Comparison of ENCODE assay signal across 8 mouse cellular contexts in the genomic region with DNA sequence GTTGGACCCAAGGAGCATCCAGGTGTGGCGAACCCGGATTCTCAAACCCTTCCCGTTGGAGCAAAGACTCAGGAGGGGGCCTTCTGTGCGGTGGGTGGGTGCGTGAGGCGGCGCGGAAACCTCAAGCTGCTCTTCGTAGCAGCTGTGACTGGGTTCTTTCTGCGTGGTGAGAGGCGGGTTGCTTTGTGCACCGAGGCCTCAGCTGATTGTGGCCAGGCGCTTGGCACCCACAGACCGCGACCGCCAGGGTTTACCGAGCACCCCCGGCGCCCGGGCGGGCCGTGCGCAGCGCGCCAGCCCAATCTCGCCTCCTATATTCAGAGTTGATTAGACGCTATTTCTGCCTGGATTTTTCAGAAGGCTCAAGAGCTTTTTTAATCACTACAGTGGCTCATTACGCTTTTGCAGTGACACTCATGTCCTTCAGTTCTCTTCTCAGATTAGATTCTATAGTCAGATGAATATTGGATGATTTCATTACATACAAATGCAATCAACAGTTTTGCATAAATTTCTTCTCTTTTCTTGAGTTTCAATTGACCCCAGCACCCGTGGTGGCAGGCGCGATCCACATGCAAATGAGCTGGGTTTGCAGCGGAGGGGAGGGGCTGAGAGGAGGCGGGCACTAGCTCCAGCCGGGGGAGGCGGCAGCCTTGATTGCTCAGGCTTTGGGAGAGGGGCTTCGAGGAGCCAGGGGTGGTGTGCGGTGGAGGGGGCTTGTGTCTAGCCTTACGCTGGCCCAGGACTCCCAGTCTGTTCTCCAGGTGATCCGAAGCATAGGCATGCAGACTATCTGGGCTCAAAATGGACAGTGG. TPM values are rescaled to one million over a fixed set of nuclear protein-coding genes. Genes with fewer than 3 reads are reported as not detected.
DNase-seq lines count a peak whose midpoint lies in the region; ATAC-seq and TF ChIP-seq lines count a peak whose summit lies in the region.

No protein-coding gene starts in this region.

- peaks cover 30% of the 10 kb centered on the region for H3K4me1 ChIP-seq in heart, embryonic 10.5 days
- peaks cover 4 to 15% of the 10 kb centered on the region in 2 experiments; a peak in 3 of 4 replicates for H3K4me1 ChIP-seq in ES-E14 (ENCODE audit: control insufficient read depth in 2 of 2, insufficient read depth in 2 of 2, low read length in 2 of 2, poor library complexity in 1 of 2)
- peaks cover 39% of the 10 kb centered on the region for H3K4me1 ChIP-seq in forebrain, embryonic 10.5 days
- H3K4me1 ChIP-seq in intestine, embryonic 15.5 days (replicated peaks), result peaks cover 23% of the 10 kb centered on the region

- H3K4me3 ChIP-seq in heart, embryonic 10.5 days, result peak overlapping the region; percentile 58
- H3K4me3 ChIP-seq in ES-E14 (ENCODE audit: insufficient read depth in 1 of 2, low read depth in 1 of 2, low read length in 2 of 2, poor library complexity in 1 of 2, severe bottlenecking in 1 of 2), result peak overlapping the region; percentile 28 to 41; a peak in 3 of 4 replicates
- H3K4me3 ChIP-seq in forebrain, embryonic 10.5 days, result peak overlapping the region; percentile 55
- peak overlapping the region; percentile 31 for H3K4me3 ChIP-seq in intestine, embryonic 15.5 days (replicated peaks)

- H3K27me3 ChIP-seq in heart, embryonic 10.5 days (ENCODE audit: insufficient read depth, poor library complexity, severe bottlenecking), result peaks cover 73% of the 10 kb centered on the region
- H3K27me3 ChIP-seq in forebrain, embryonic 10.5 days (ENCODE audit: poor library complexity, severe bottlenecking), result peaks cover 93% of the 10 kb centered on the region
- H3K27me3 ChIP-seq in intestine, embryonic 15.5 days (replicated peaks), result peaks cover 34% of the 10 kb centered on the region

- H3K4me2 ChIP-seq in intestine, embryonic 15.5 days (replicated peaks), result peak overlapping the region; percentile 78

- H3K36me3 ChIP-seq in heart, embryonic 10.5 days, result no peaks in the 10 kb centered on the region
- H3K36me3 ChIP-seq in ES-E14 (ENCODE audit: control insufficient read depth, insufficient read depth, low read length, poor library complexity, severe bottlenecking), result no peaks in the 10 kb centered on the region
- no peaks in the 10 kb centered on the region for H3K36me3 ChIP-seq in forebrain, embryonic 10.5 days (replicated peaks)
- H3K36me3 ChIP-seq in intestine, embryonic 15.5 days, result no peaks in the 10 kb centered on the region

- no peak for DNase-seq in heart, embryonic 10.5 days (ENCODE audit: low spot score)
- DNase-seq in heart, postnatal 25 days (ENCODE audit: low spot score), result no peak
- no peak for DNase-seq in ES-E14 (ENCODE audit: low read depth, low spot score)
- peak; percentile 60 for DNase-seq in forebrain, embryonic 10.5 days (ENCODE audit: extremely low spot score, low spot score)
- DNase-seq in right cerebral cortex, postnatal 10 days (ENCODE audit: low spot score in 2 of 2), result peak; percentile 73 to 74
- DNase-seq in c-Kit-positive CD71-positive TER-119-positive erythroid progenitor cells, embryonic 14.5 days (ENCODE audit: low spot score), result no peak

- no peak overlapping the region for H3K9ac ChIP-seq in ES-E14 (ENCODE audit: insufficient read depth, low read depth, low read length, poor library complexity, severe bottlenecking)
- peak overlapping the region; percentile 28; the same call in 1 of the 2 replicates for H3K9ac ChIP-seq in intestine, embryonic 15.5 days

- under 1% methylated on average over 39 of the region's 39 CpGs for WGBS in heart, embryonic 10.5 days
- WGBS in forebrain, embryonic 10.5 days, result under 1% methylated on average over 39 of the region's 39 CpGs
- 1% methylated on average over 39 of the region's 39 CpGs for WGBS in intestine, embryonic 15.5 days

- no peaks in the 10 kb centered on the region for H3K9me3 ChIP-seq in heart, embryonic 10.5 days
- no peaks in the 10 kb centered on the region for H3K9me3 ChIP-seq in ES-E14 (ENCODE audit: control insufficient read depth, insufficient read depth, low read depth, low read length)
- no peaks in the 10 kb centered on the region for H3K9me3 ChIP-seq in forebrain, embryonic 10.5 days
- no peaks in the 10 kb centered on the region for H3K9me3 ChIP-seq in intestine, embryonic 15.5 days

- intact Hi-C loops in heart, postnatal 25 days (cut with DNase I), result no loop called here

- ATAC-seq in intestine, embryonic 15.5 days, result peak; percentile 39
- peak; percentile 45; the same call in 1 of the 2 replicates for ATAC-seq in megakaryocyte, adult 5-6 weeks (ENCODE audit: poor library complexity, severe bottlenecking)

- H3K27ac ChIP-seq in heart, embryonic 10.5 days, result 0 out of 2 replicates have a peak overlapping the region, but pooled peaks have one; percentile 62
- no peak overlapping the region for H3K27ac ChIP-seq in ES-E14 (ENCODE audit: insufficient read depth, low read depth, low read length, poor library complexity, severe bottlenecking)
- 0 out of 2 replicates have a peak overlapping the region, but pooled peaks have one; percentile 40 for H3K27ac ChIP-seq in forebrain, embryonic 10.5 days
- no peak overlapping the region for H3K27ac ChIP-seq in intestine, embryonic 15.5 days

- in situ Hi-C loops in ES-E14 (cut with MboI; ENCODE audit: low sequenced_read_pairs in 2 of 2, unreplicated experiment in 2 of 2), result no loop called here

TF ChIP-seq in ES-E14, 5 proteins besides CTCF, POLR2A, EP300 and RAD21:
- TF ChIP-seq ZNF384 (IDR thresholded peaks at IDR 0.05; ENCODE audit: low read depth, low read length), result no peak
- TF ChIP-seq CHD2 (IDR thresholded peaks at IDR 0.05; ENCODE audit: low read depth, low read length), result no peak
- TF ChIP-seq HCFC1 (IDR thresholded peaks at IDR 0.05; ENCODE audit: borderline replicate concordance, insufficient read depth, low read length), result no peak
- no peak for TF ChIP-seq ZC3H11A (IDR thresholded peaks at IDR 0.05; ENCODE audit: borderline replicate concordance, low read depth, low read length)
- TF ChIP-seq MAFK (IDR thresholded peaks at IDR 0.05; ENCODE audit: insufficient read depth, low read depth, low read length), result no peak

RNA-seq across cellular contexts. Expression of gene Ptgs1, which starts 27.0 kb away (rescaled TPM):
- polyA plus RNA-seq in heart, embryonic 10.5 days (2016; fragmentation: Nextera tagmentation; extraction: Ambion mirVana), result 12.2 and 16.4 TPM in 2 replicates
- total RNA-seq in heart, postnatal 25 days (2021), result 10 to 100 TPM; 16.4 to 16.8 TPM
- total RNA-seq in ES-E14 (2012; rRNA removed), result 8.7 and 9.0 TPM in 2 replicates
- 2.2 and 3.6 TPM in 2 replicates for polyA plus RNA-seq in forebrain, embryonic 10.5 days (2016; fragmentation: Nextera tagmentation; extraction: Ambion mirVana)
- polyA plus RNA-seq in intestine, embryonic 15.5 days (2015; fragmentation: Nextera tagmentation; extraction: Ambion mirVana), result 24.7 and 26.0 TPM in 2 replicates
- 20.2 and 21.3 TPM in 2 replicates for total RNA-seq in megakaryocyte, adult 5-6 weeks (2015)
- 18.9 and 32.4 TPM in 2 replicates for total RNA-seq in megakaryocyte, adult 5-6 weeks (2017)

Comparison
In these comparisons a context has a peak if more than half of its experiments do, and no peak if none do; other contexts are left out.
1. DNase-seq: peak in forebrain, embryonic 10.5 days (single experiment) and right cerebral cortex, postnatal 10 days (2 of 2); none in heart, embryonic 10.5 days (single experiment), heart, postnatal 25 days (single experiment), ES-E14 (single experiment) and c-Kit-positive CD71-positive TER-119-positive erythroid progenitor cells, embryonic 14.5 days (single experiment).
2. H3K27ac ChIP-seq: peak in heart, embryonic 10.5 days (single experiment) and forebrain, embryonic 10.5 days (single experiment); none in ES-E14 (single experiment) and intestine, embryonic 15.5 days (single experiment).
3. Peak in every context shown above with its lines, with median percentiles within 50 percentile points of each other: H3K4me3 ChIP-seq.